Mouse (Mus musculus): ENCODE measurements at regions not wholly inside any gene's neighbourhood (a gene's known extent, or its start where the extent isn't known, plus 50 kb on each side); places are given as distances from the start of the nearest gene placed in this dataset.

DNA sequence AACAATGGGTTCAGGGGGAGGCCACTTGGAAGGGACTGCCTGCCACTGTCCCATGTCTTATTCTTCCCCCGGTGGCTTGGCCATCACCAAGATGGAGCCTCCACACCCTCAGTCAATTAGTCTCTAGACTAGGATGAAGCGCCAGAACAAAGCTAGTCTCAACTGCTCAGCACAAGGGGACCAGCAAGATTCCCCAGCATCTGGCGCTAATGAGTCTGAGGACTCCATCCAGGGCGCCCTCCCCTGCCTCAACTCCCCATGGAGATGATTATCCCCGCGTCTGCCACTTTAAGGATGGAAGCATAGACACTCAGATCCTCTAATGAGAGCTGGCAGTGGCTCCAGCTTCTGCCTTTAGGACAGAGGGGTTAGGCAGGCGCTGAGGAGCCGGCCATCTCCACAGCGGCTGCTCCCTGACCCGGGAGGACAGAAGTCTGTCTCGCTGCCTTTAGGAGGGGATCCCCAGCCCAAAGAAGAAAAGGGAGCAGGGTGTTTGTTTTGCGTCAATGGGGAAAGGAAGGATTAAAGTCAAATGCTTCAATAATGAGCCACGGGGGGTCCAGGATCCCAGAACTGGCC is 81.7 kb upstream of the Rbm19 start:
- H3K27me3 ChIP-seq: no peaks in the 10 kb centered on the region
- WGBS: 2% methylated on average over 13 of the region's 13 CpGs
- H3K27ac ChIP-seq: no peak overlapping the region
- H3K9me3 ChIP-seq: no peaks in the 10 kb centered on the region
- no peak overlapping the region for H3K4me2 ChIP-seq (replicated peaks)
- peaks cover 7% of the 10 kb centered on the region; the same call in 1 of the 2 replicates for H3K4me1 ChIP-seq (replicated peaks)
- no peaks in the 10 kb centered on the region for H3K36me3 ChIP-seq
- no peak overlapping the region for H3K9ac ChIP-seq (replicated peaks)
- no peak overlapping the region for H3K4me3 ChIP-seq (replicated peaks)
- 0 out of 2 replicates have a peak, but pooled peaks have one; percentile 24 for ATAC-seq

DNA sequence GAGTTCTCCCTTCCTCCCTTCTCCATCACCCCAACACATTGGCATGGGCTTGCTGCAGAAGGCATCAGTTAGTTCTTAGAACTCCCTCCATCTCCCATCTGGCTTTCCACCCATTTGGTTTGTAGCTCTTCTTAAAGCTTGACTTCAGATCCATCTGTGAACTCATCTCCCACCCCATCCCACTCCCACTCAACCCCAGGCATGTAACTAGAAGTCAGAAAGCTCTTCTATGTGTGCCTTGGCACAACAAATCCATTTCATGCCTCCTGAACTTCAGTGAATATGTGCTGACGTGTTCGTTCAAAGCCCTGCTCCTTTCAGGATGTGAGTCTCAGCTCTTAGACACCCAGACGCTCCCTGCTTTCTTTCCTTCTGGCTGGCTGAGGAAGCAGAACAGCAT is 81.0 kb upstream of the Rbm19 start:
- Histone ChIP-seq H3K9ac (replicated peaks) (no peak overlapping the region), H3K4me2 (replicated peaks) (no peak overlapping the region), H3K27me3 (no peaks in the 10 kb centered on the region), H3K4me1 (replicated peaks) (peaks cover 7% of the 10 kb centered on the region; the same call in 1 of the 2 replicates), H3K36me3 (no peaks in the 10 kb centered on the region), H3K4me3 (replicated peaks) (no peak overlapping the region), H3K9me3 (no peaks in the 10 kb centered on the region), H3K27ac (no peak overlapping the region)
- 74% methylated on average over 3 of the region's 3 CpGs for WGBS
- no peak for ATAC-seq

DNA sequence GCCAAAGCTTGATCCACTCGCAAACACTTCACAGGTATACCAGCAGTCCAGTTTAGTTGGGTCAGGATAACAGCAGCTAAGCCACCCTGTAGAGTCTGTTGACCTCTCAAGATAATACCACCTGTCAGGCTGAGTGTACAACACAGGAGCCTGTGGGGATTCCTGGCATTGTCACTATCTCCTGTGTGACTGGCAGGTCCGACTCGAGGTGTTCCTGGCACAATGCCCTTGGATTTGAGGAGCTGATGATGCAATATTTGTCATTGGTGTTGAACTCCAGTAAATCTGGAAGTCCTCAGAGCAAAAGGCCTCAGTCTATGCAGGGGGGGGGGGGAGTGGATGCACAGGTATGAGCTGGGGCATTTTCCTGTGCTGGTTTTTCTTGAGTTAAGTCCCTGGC is 78.5 kb upstream of the Rbm19 start:
- no peaks in the 10 kb centered on the region for H3K9me3 ChIP-seq
- H3K36me3 ChIP-seq: no peaks in the 10 kb centered on the region
- WGBS: 93% methylated on average over 3 of the region's 3 CpGs
- H3K4me2 ChIP-seq (replicated peaks): no peak overlapping the region
- H3K9ac ChIP-seq (replicated peaks): no peak overlapping the region
- no peak overlapping the region for H3K27ac ChIP-seq
- no peaks in the 10 kb centered on the region for H3K27me3 ChIP-seq
- H3K4me3 ChIP-seq (replicated peaks): no peak overlapping the region
- ATAC-seq: no peak
- peaks cover 7% of the 10 kb centered on the region; the same call in 1 of the 2 replicates for H3K4me1 ChIP-seq (replicated peaks)

DNA sequence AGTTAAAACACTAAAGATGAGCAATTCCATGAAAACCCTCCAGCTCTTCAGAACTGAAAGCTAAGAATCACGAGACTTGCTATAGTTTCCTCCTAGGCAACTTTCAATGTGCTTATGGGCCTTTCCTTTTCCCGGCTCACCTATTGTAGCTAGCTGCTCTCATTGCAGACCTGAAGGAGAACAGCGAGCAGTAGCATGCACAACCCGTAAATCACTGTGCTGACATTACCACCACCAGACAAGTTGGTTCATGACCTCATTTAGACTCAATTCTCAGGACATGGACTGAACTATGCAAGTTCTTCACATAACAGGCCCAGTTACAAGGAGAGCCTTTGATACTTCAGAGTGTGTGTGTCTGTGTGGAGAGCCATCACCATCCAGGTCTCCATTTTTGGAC is 72.5 kb upstream of the Rbm19 start:
- Histone ChIP-seq H3K36me3 (no peaks in the 10 kb centered on the region), H3K4me1 (replicated peaks) (no peaks in the 10 kb centered on the region), H3K4me2 (replicated peaks) (no peak overlapping the region), H3K4me3 (replicated peaks) (no peak overlapping the region), H3K9ac (replicated peaks) (no peak overlapping the region), H3K27ac (no peak overlapping the region), H3K9me3 (no peaks in the 10 kb centered on the region), H3K27me3 (no peaks in the 10 kb centered on the region)
- no peak for ATAC-seq
- WGBS: 87% methylated on average over 4 of the region's 4 CpGs

DNA sequence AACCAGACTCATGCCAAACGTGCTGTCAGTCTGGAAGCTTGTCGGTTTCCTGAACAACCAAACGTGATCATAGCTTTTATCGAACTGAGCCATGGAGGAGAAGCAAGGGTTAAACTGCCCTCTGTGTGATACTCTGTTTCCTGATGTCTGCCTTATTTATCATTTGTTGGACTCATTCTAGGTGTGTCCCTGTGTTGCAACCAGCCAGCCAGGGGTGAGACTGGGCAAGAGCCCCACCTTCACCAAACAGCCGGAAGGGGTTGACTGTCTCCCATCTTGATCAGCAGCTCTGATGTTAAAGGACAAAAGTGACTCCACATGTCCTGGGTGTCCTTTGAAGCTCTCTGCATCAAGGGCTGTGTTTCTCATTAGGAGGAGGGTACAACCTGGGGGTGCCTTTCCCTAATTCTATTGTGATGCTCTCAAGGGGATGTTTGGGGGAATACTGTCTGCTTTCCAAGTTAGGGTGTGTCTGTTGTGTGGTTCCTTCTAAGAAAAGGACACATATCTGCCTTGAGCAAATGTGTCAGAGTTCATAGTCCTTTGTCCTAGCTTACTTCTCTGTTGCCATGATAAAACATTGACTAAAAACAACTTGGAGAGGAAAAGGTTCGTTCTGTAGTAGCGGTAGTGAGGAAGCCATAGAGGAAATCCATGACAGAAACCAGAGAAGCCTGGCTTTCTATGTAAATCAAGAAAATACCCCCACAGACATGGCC is 67.0 kb upstream of the Rbm19 start:
- Histone ChIP-seq H3K4me1 (replicated peaks) (peaks cover 4% of the 10 kb centered on the region; the same call in 1 of the 2 replicates), H3K9ac (replicated peaks) (no peak overlapping the region), H3K27me3 (no peaks in the 10 kb centered on the region), H3K9me3 (no peaks in the 10 kb centered on the region), H3K4me2 (replicated peaks) (no peak overlapping the region), H3K4me3 (replicated peaks) (no peak overlapping the region), H3K36me3 (no peaks in the 10 kb centered on the region), H3K27ac (no peak overlapping the region)
- 91% methylated on average over 7 of the region's 7 CpGs for WGBS
- no peak for ATAC-seq

DNA sequence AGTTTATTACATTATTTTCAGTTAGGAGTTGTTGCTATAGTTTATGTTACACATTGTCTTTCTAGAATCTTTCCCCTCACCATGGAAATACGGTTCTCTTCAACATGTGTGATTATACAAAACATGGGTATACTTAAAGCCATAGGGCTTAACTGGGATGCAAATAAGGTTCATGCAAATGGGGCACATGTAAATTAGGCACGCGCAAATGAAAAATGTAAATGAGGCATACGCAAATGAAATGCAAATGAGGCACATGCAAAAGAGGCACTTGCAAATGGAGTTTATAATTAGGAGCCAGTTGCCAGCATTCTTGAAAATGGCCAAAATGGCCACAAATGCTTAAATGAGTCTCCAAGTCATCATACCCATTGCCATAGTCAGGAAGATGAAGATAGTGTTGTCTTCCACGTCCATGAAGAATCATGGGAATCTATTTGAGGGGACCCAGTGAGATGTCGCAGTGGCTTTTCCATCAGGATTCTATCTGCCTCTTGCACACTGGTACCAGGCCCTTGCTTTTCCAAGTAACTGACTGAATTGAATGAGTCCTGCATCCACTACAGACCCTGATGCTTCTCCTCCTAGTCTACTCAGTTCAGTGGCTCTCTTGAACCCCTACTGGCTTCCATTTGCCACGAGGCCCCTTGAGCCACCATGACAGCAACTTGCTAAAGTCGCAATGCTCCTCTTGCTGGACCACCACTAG is 65.4 kb upstream of the Rbm19 start:
- H3K27ac ChIP-seq: 0 out of 2 replicates have a peak overlapping the region, but pooled peaks have one; percentile 16
- H3K9ac ChIP-seq (replicated peaks): no peak overlapping the region
- H3K9me3 ChIP-seq: no peaks in the 10 kb centered on the region
- no peak overlapping the region for H3K4me3 ChIP-seq (replicated peaks)
- H3K4me2 ChIP-seq (replicated peaks): no peak overlapping the region
- peaks cover 4% of the 10 kb centered on the region; the same call in 1 of the 2 replicates for H3K4me1 ChIP-seq (replicated peaks)
- H3K27me3 ChIP-seq: no peaks in the 10 kb centered on the region
- WGBS: 69% methylated on average over 8 of the region's 8 CpGs
- no peak for ATAC-seq
- no peaks in the 10 kb centered on the region for H3K36me3 ChIP-seq

DNA sequence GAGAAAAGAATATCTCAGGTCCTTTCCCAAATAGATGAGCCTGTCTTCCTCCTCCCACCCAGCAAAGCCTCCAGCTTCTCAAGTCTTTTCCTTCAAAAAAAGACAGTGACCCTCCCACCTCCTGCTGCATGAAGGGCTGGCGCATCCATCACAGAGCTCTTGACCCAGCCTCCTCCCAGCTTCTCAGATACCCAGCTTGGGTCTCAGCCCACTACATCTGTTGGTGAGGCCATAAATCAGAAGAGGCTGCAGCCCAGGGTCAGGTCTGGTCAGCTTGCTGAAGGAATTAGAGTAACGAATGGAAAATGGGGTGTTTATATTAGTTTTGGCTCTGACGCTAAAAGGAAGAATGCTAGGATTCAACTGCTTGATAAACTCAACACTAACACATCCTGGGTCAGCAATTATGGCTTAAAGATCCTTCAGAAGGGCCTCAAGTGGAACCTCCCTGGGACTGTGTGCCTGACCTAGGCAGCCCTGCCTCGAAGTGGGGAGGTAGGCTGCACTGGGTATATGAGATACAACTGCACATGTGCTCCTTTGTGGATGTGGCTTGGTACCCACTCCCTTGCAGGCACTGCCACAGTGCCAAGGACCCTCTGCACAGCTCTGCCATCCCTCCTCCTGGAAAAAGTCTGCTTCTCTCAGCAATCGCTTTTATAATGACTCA is 61.6 kb upstream of the Rbm19 start:
- Histone ChIP-seq H3K27ac (no peak overlapping the region), H3K4me3 (replicated peaks) (no peak overlapping the region), H3K4me2 (replicated peaks) (no peak overlapping the region), H3K4me1 (replicated peaks) (peaks cover 4% of the 10 kb centered on the region; the same call in 1 of the 2 replicates), H3K36me3 (no peaks in the 10 kb centered on the region), H3K9me3 (no peaks in the 10 kb centered on the region), H3K9ac (replicated peaks) (no peak overlapping the region), H3K27me3 (no peaks in the 10 kb centered on the region)
- WGBS: 95% methylated on average over 5 of the region's 5 CpGs
- ATAC-seq: no peak

Data from midbrain, embryonic 13.5 days (tissue).